Mouse (Mus musculus) G1E (cell line): Measurements from ENCODE around the gene Gm4450. TPM values are rescaled to one million over a fixed set of nuclear protein-coding genes. Genes with fewer than 3 reads are reported as not detected.
"Not testable (repeated sequence)": the region's sequence is repeated elsewhere in the genome, so short reads cannot be mapped to it uniquely, and the experiment has no call there.

Experiments
- ATAC-seq: 2 replicates; pipeline ENCODE4 v1.8.0; 2016; ENCODE audit warnings: mild to moderate bottlenecking; ENCODE audit not compliant: insufficient number of reproducible peaks, poor library complexity, low FRiP score, severe bottlenecking; ENCODE audit errors: extremely low read depth
- DNase-seq: peaks from one replicate; pipeline ENCODE4 v3.0.0; 2012; ENCODE audit warnings: low spot score
- H3K27me3 ChIP-seq: 2 replicates; pipeline ENCODE4 v1.6.1; 2012; ENCODE audit warnings: mild to moderate bottlenecking, low read length, inconsistent platforms; ENCODE audit not compliant: insufficient read depth
- H3K36me3 ChIP-seq: replicated peaks from 2 replicates; pipeline ENCODE3; 2012; ENCODE audit warnings: mild to moderate bottlenecking, inconsistent platforms
- H3K4me1 ChIP-seq: 2 replicates; pipeline ENCODE4 v1.6.1; 2012; ENCODE audit warnings: low read depth, low read length, inconsistent platforms, mixed read lengths; ENCODE audit not compliant: insufficient read depth
- H3K4me3 ChIP-seq: 2 replicates; pipeline ENCODE4 v1.5.1; 2012; ENCODE audit warnings: low read depth, mild to moderate bottlenecking, inconsistent platforms, low read length, moderate library complexity, mixed read lengths
- H3K9me3 ChIP-seq: replicated peaks from 2 replicates; pipeline ENCODE4 v1.6.1; 2012; ENCODE audit warnings: inconsistent platforms
- polyA plus RNA-seq: library from polyadenylated mRNA; stranded (reverse); fragments of >175 nt; gene quantifications from 2 replicates; pipeline ENCODE4 v1.2.3, GENCODE M21; 2012
- total RNA-seq, 2 experiments: library from RNA; stranded (forward) in 1 of 2; stranded (reverse) in 1 of 2; fragments of 200-1000 nt in 1 of 2; fragments of >200 nt in 1 of 2; fragmentation: Nextera tagmentation in 1 of 2; gene quantifications; 2 replicates each; pipeline ENCODE4 v1.2.3; 2014 to 2017

Gene Gm4450
- total RNA-seq (2014; fragmentation: Nextera tagmentation) (not detected in 2 replicates), total RNA-seq (2017) (0.12 TPM in 1 of 2 replicates, not detected in the other), polyA plus RNA-seq (not detected in 2 replicates)

- not testable (repeated sequence) for ATAC-seq, DNase-seq, H3K27me3 ChIP-seq, H3K4me1 ChIP-seq, H3K36me3 ChIP-seq, H3K4me3 ChIP-seq, H3K9me3 ChIP-seq
Observed at GRCm38 (mm10) chr3:98457026-98457425, at the start of gene Gm4450. Gene Gm4450 (minus strand): TSS chr3:98457126.

- not testable (repeated sequence) for H3K27me3 ChIP-seq, ATAC-seq, H3K36me3 ChIP-seq, H3K4me3 ChIP-seq, H3K4me1 ChIP-seq, DNase-seq, H3K9me3 ChIP-seq
Observed at GRCm38 (mm10) chr3:98497401-98497800, 40.5 kb upstream of the Gm4450 start.

DNA sequence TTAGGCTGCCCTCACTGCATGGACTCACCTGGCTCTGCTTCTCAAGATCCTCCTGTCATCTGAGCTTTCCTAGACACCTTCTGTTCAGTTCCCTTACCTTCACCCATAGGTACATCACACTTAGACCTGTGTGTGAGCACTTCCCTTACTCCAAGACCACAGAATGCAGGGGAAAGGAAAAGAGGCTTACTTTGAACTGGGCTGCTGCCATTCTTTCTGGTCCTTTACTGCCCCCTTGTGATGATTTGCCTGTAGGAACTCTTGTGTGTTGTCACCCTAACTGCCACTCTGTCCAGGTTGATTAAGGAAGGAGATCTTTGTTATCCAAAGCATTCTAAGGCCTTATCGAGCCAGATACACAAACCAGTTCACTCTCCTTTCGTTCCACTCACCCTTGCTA lies 39.8 kb upstream of the Gm4450 start:
- DNase-seq, H3K9me3 ChIP-seq, H3K4me3 ChIP-seq, H3K36me3 ChIP-seq, H3K27me3 ChIP-seq, H3K4me1 ChIP-seq, ATAC-seq: not testable (repeated sequence)

GRCm38 (mm10) chr3:98495055-98495454 lies 38.1 kb upstream of the Gm4450 start:
- not testable (repeated sequence) for ATAC-seq, DNase-seq, H3K4me3 ChIP-seq

GRCm38 (mm10) chr3:98494184-98494583 lies 37.3 kb upstream of the Gm4450 start:
- H3K4me1 ChIP-seq, H3K36me3 ChIP-seq, ATAC-seq, H3K27me3 ChIP-seq, DNase-seq, H3K4me3 ChIP-seq, H3K9me3 ChIP-seq: not testable (repeated sequence)

More at GRCm38 (mm10) chr3:98495055-98495454, 38.1 kb upstream of the Gm4450 start:
- not testable (repeated sequence) for H3K4me1 ChIP-seq, H3K9me3 ChIP-seq, H3K36me3 ChIP-seq, H3K27me3 ChIP-seq

- not testable (repeated sequence) for DNase-seq, H3K4me1 ChIP-seq, H3K4me3 ChIP-seq, H3K27me3 ChIP-seq, ATAC-seq, H3K36me3 ChIP-seq, H3K9me3 ChIP-seq
Observed at GRCm38 (mm10) chr3:98471499-98471898, 14.6 kb upstream of the Gm4450 start.

GRCm38 (mm10) chr3:98471057-98471456 lies 14.1 kb upstream of the Gm4450 start:
- not testable (repeated sequence) for H3K9me3 ChIP-seq, H3K4me3 ChIP-seq, H3K36me3 ChIP-seq, H3K27me3 ChIP-seq, H3K4me1 ChIP-seq, ATAC-seq, DNase-seq

- not testable (repeated sequence) for H3K4me1 ChIP-seq, H3K4me3 ChIP-seq, H3K9me3 ChIP-seq, H3K36me3 ChIP-seq, DNase-seq, H3K27me3 ChIP-seq, ATAC-seq
Observed at GRCm38 (mm10) chr3:98469323-98469722, 12.4 kb upstream of the Gm4450 start.

GRCm38 (mm10) chr3:98453786-98454185 lies 3.1 kb downstream of the Gm4450 start:
- not testable (repeated sequence) for H3K9me3 ChIP-seq, H3K4me3 ChIP-seq, ATAC-seq, H3K36me3 ChIP-seq, H3K27me3 ChIP-seq, H3K4me1 ChIP-seq, DNase-seq

DNA sequence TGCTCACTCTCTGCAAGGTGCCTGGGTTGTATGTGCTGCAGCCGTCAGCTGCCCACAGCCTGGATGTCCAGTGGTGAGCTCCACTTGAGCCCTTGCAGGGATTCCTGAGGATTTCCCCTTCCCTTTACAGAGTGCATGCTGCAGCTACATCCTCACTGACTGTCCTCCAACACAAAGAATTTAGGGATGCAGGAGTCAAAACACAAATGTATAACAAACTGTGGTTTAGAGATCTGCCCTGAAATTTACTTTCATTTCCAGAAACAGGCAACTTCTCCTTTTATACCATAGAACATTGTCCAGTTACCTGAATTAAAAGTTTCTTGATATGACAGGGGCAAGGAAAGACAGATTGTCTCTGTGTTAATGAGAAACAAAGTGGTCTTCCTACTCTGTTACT lies 13.0 kb downstream of the Gm4450 start:
- H3K27me3 ChIP-seq, H3K4me3 ChIP-seq, ATAC-seq, H3K4me1 ChIP-seq, H3K9me3 ChIP-seq, H3K36me3 ChIP-seq, DNase-seq: not testable (repeated sequence)

GRCm38 (mm10) chr3:98443149-98443779 lies 13.7 kb downstream of the Gm4450 start:
- not testable (repeated sequence) for H3K4me1 ChIP-seq, ATAC-seq, H3K4me3 ChIP-seq, DNase-seq, H3K9me3 ChIP-seq, H3K27me3 ChIP-seq, H3K36me3 ChIP-seq

GRCm38 (mm10) chr3:98442245-98442644 lies 14.7 kb downstream of the Gm4450 start:
- not testable (repeated sequence) for H3K36me3 ChIP-seq, H3K27me3 ChIP-seq, H3K9me3 ChIP-seq, ATAC-seq, H3K4me1 ChIP-seq, DNase-seq, H3K4me3 ChIP-seq
